Mouse (Mus musculus) intestine, postnatal 0 days (tissue): Measurements from ENCODE around the gene Cfap58. TPM values are rescaled to one million over a fixed set of nuclear protein-coding genes. Genes with fewer than 3 reads are reported as not detected.

Experiments used
- ATAC-seq: fragments of 200-750 bp; cut with Nextera tagmentation; 2 replicates; pipeline ENCODE4 v1.8.0; 2017; ENCODE audit warnings: mild to moderate bottlenecking, moderate TSS enrichment, moderate library complexity
- H3K27ac ChIP-seq: fragments of 300-500 bp; sonication (generic); 2 replicates; pipeline ENCODE4 v1.5.1; 2014; ENCODE audit warnings: mild to moderate bottlenecking, low read depth, low read length, moderate library complexity
- H3K27me3 ChIP-seq: fragments of 300-500 bp; sonication (generic); replicated peaks from 2 replicates; pipeline ENCODE4 v1.6.1; 2014; ENCODE audit warnings: low read length, mixed read lengths; ENCODE audit not compliant: control insufficient read depth, insufficient read depth
- H3K36me3 ChIP-seq: fragments of 300-500 bp; sonication (generic); 2 replicates; pipeline ENCODE4 v1.6.1; 2014; ENCODE audit warnings: mild to moderate bottlenecking, moderate library complexity; ENCODE audit not compliant: control insufficient read depth, insufficient read depth
- H3K4me1 ChIP-seq: fragments of 300-500 bp; sonication (generic); replicated peaks from 2 replicates; pipeline ENCODE4 v1.6.1; 2014; ENCODE audit warnings: antibody characterized with exemption, low read length, mixed read lengths; ENCODE audit not compliant: control insufficient read depth, insufficient read depth
- H3K4me2 ChIP-seq: fragments of 300-500 bp; sonication (generic); replicated peaks from 2 replicates; pipeline ENCODE4 v1.6.1; 2014; ENCODE audit warnings: low read depth, mild to moderate bottlenecking, moderate library complexity
- H3K4me3 ChIP-seq: fragments of 300-500 bp; sonication (generic); 2 replicates; pipeline ENCODE4 v1.5.1; 2014; ENCODE audit warnings: low read depth, low read length
- H3K9ac ChIP-seq: fragments of 300-500 bp; sonication (generic); 2 replicates; pipeline ENCODE4 v1.6.1; 2014; ENCODE audit warnings: mild to moderate bottlenecking, low read depth, low read length
- H3K9me3 ChIP-seq: fragments of 300-500 bp; sonication (generic); 2 replicates; pipeline ENCODE4 v1.6.1; 2016; ENCODE audit warnings: mixed run types; ENCODE audit not compliant: control insufficient read depth
- CTCF ChIP-seq: sonication (generic); IDR thresholded peaks from 2 replicates; pipeline ENCODE4 v1.5.1; 2016; ENCODE audit warnings: low read depth, mild to moderate bottlenecking, control low read depth, antibody characterized with exemption, moderate library complexity
- WGBS: fragments of 180-500 bp; shearing (Covaris S2); extraction: QIAGEN DNeasy Blood & Tissue Kit; methylation state at CpG from one replicate; pipeline ENCODE4 v1.1.7; 2014; 5-methylcytosine and 5-hydroxymethylcytosine counted together
- polyA plus RNA-seq: library from polyadenylated mRNA; unstranded; fragments of >200 nt; fragmentation: Nextera tagmentation; extraction: Ambion mirVana; gene quantifications from 2 replicates; pipeline ENCODE4 v1.2.1, GENCODE M21; 2015

The Cfap58 gene
- polyA plus RNA-seq, 1 experiment from 2014 or later = not detected

DNA sequence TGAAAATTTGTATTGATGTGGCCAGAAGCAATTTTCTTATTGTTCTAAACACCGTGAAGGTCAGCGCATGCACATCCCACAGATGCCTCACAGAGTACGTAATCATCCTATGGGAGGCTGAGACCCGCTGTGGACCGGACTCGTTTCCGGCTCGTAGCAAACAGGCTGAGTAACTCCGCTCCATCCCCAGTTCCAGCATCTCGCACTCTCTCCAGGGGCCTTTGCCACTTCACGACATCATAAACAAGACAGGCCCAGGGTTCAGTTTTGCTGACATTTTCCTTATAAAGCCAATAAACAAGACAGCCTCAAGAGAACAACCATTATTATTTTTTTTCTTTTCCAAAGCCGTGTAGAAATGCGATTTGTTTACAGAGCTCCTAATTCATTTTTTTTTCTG lies 82.6 kb downstream of the Cfap58 start:
- H3K4me1 ChIP-seq = no peaks in the 10 kb centered on the region
- WGBS = 63% methylated on average over 13 of the region's 13 CpGs
- no peak overlapping the region for H3K27ac ChIP-seq
- H3K27me3 ChIP-seq = no peaks in the 10 kb centered on the region
- H3K4me3 ChIP-seq = no peak overlapping the region
- H3K9ac ChIP-seq = no peak overlapping the region
- H3K36me3 ChIP-seq = no peaks in the 10 kb centered on the region
- ATAC-seq = no peak
- no peaks in the 10 kb centered on the region for H3K9me3 ChIP-seq
- no peak overlapping the region for H3K4me2 ChIP-seq
- TF ChIP-seq CTCF = no peak

DNA sequence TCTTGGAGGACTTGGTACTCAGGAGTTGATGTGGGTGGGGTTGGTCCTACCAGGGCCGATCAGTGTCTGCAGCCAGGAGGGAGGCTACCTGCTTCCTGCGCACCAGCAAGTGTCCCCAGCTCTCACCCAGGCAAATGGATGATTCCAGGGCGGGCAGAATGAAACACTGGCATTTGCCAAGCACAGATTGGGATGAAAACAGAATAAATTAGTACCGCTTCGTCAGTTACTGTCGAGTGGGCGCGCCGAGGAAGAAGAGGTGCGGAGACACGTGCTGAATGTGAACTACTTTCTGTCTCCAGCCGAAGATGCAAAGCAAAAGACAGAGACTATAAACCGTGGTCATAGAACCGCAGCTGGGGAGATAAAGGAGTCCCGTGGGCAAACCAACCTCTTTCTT lies 84.0 kb downstream of the Cfap58 start:
- Histone ChIP-seq H3K9ac (no peak overlapping the region), H3K27ac (no peak overlapping the region), H3K4me1 (no peaks in the 10 kb centered on the region), H3K4me2 (no peak overlapping the region), H3K4me3 (no peak overlapping the region), H3K27me3 (no peaks in the 10 kb centered on the region), H3K36me3 (no peaks in the 10 kb centered on the region), H3K9me3 (no peaks in the 10 kb centered on the region)
- no peak for TF ChIP-seq CTCF
- WGBS = 83% methylated on average over 15 of the region's 15 CpGs
- no peak for ATAC-seq

DNA sequence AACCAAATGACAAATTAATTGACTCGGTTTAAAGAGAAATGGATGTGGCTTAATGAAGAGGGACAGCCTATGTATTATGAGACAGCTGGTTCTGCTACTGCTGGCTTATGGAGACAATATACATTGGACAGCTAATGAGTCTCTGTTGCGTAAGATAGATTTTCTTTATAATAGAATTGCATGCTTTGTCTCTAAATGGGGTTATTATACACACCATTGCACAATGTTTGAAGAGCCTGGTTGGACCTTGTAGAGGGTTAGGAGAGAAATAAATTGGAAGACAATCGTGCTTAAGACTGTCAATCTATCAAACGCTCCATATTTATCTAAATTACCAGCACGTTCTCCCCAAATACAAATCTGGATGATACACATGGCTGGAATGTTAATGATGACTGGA lies 85.3 kb downstream of the Cfap58 start:
- WGBS = 72% methylated on average over 5 of the region's 5 CpGs
- TF ChIP-seq CTCF = no peak
- H3K27ac ChIP-seq = no peak overlapping the region
- no peak overlapping the region for H3K4me3 ChIP-seq
- no peak for ATAC-seq
- H3K9ac ChIP-seq = no peak overlapping the region
- H3K36me3 ChIP-seq = no peaks in the 10 kb centered on the region
- H3K4me1 ChIP-seq = no peaks in the 10 kb centered on the region
- no peaks in the 10 kb centered on the region for H3K9me3 ChIP-seq
- H3K27me3 ChIP-seq = no peaks in the 10 kb centered on the region
- H3K4me2 ChIP-seq = no peak overlapping the region

DNA sequence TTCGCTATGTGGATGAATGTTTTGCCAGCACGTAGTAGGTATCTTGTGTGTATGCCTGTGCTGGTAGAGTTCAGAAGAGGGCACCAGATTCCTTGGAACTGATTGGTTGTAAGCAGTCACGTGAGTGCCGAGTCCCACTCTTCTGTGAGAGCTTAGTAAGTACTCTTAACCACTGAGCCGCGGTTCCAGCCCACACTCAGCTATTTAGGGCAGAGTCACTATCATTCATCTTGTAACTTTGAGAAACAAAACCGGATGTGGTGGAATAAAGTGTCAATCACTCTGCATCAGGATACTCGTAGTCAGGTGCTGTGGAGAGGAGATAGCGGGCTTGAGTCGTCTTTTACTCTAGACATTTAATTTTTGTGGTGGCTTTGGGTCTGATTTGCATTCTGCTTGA lies 86.3 kb downstream of the Cfap58 start:
- Histone ChIP-seq H3K27me3 (no peaks in the 10 kb centered on the region), H3K4me2 (no peak overlapping the region), H3K9ac (no peak overlapping the region), H3K9me3 (no peaks in the 10 kb centered on the region), H3K4me1 (no peaks in the 10 kb centered on the region), H3K27ac (no peak overlapping the region), H3K4me3 (no peak overlapping the region), H3K36me3 (no peaks in the 10 kb centered on the region)
- no peak for ATAC-seq
- WGBS = 86% methylated on average over 10 of the region's 10 CpGs
- no peak for TF ChIP-seq CTCF

- H3K4me2 ChIP-seq = no peak overlapping the region
- no peaks in the 10 kb centered on the region for H3K36me3 ChIP-seq
- H3K9me3 ChIP-seq = no peaks in the 10 kb centered on the region
- no peaks in the 10 kb centered on the region for H3K4me1 ChIP-seq
- WGBS = 83% methylated on average over 8 of the region's 8 CpGs
- no peak for ATAC-seq
- H3K4me3 ChIP-seq = no peak overlapping the region
- no peaks in the 10 kb centered on the region for H3K27me3 ChIP-seq
- no peak overlapping the region for H3K27ac ChIP-seq
- no peak for TF ChIP-seq CTCF
- H3K9ac ChIP-seq = no peak overlapping the region
Measured at GRCm38 (mm10) chr19:48025366-48025765, 87.9 kb downstream of the Cfap58 start.

- no peak overlapping the region for H3K4me3 ChIP-seq
- H3K9me3 ChIP-seq = no peaks in the 10 kb centered on the region
- H3K4me1 ChIP-seq = no peaks in the 10 kb centered on the region
- no peaks in the 10 kb centered on the region for H3K36me3 ChIP-seq
- no peaks in the 10 kb centered on the region for H3K27me3 ChIP-seq
- H3K4me2 ChIP-seq = no peak overlapping the region
- no peak for ATAC-seq
- TF ChIP-seq CTCF = no peak
- no peak overlapping the region for H3K9ac ChIP-seq
- 37% methylated on average over 2 of the region's 2 CpGs for WGBS
- H3K27ac ChIP-seq = no peak overlapping the region
Measured at GRCm38 (mm10) chr19:48026882-48027281, 89.4 kb downstream of the Cfap58 start.

GRCm38 (mm10) chr19:48039554-48039953 lies 102.1 kb downstream of the Cfap58 start:
- no peak overlapping the region for H3K9ac ChIP-seq
- ATAC-seq = no peak
- no peak overlapping the region for H3K4me3 ChIP-seq
- H3K4me2 ChIP-seq = no peak overlapping the region
- no peaks in the 10 kb centered on the region for H3K4me1 ChIP-seq
- H3K27me3 ChIP-seq = no peaks in the 10 kb centered on the region
- WGBS = 88% methylated on average over 8 of the region's 8 CpGs
- no peaks in the 10 kb centered on the region for H3K36me3 ChIP-seq
- TF ChIP-seq CTCF = no peak
- no peak overlapping the region for H3K27ac ChIP-seq
- H3K9me3 ChIP-seq = no peaks in the 10 kb centered on the region
